Mouse (Mus musculus): Measurements from ENCODE around the gene Dedd2. TPM values are rescaled to one million over a fixed set of nuclear protein-coding genes. Genes with fewer than 3 reads are reported as not detected.
A peak's percentile ranks its signal among the peaks of the same experiment; 100 is the strongest.
"Not testable (repeated sequence)": the region's sequence is repeated elsewhere in the genome, so short reads cannot be mapped to it uniquely, and the experiment has no call there.

Dedd2 gene
- 15.1 and 15.2 TPM in 2 replicates for polyA plus RNA-seq (2015; fragmentation: Nextera tagmentation; extraction: Ambion mirVana)

- H3K4me2 ChIP-seq, result peak within 1 kb of the TSS; percentile 87
These were observed at the start of gene Dedd2 for GRCm38 (mm10) chr7:25220457-25221101. Gene Dedd2, minus strand, starts transcription at chr7:25220615.

GRCm38 (mm10) chr7:25269545-25270271 is 49.3 kb upstream of the Dedd2 start:
- ATAC-seq (ENCODE audit: insufficient read depth, low FRiP score, low read depth), result no peak
- peak overlapping the region; percentile 84; the same call in 1 of the 2 replicates for H3K27ac ChIP-seq
- peak overlapping the region; percentile 74 for H3K4me3 ChIP-seq (replicated peaks)
- H3K9me3 ChIP-seq, result no peaks in the 10 kb centered on the region
- H3K27me3 ChIP-seq (replicated peaks), result no peaks in the 10 kb centered on the region
- peaks cover 19% of the 10 kb centered on the region for H3K36me3 ChIP-seq
- peak overlapping the region; percentile 82 for H3K4me2 ChIP-seq
- 80% methylated on average over 8 of the region's 8 CpGs for WGBS
- H3K9ac ChIP-seq, result peak overlapping the region; percentile 55; the same call in 1 of the 2 replicates
- H3K4me1 ChIP-seq, result peaks cover 39% of the 10 kb centered on the region

More at GRCm38 (mm10) chr7:25220457-25221101, at the start of gene Dedd2:
- no peak for ATAC-seq (ENCODE audit: insufficient read depth, low FRiP score, low read depth)
- Histone ChIP-seq H3K27me3 (replicated peaks) (no peaks in the 10 kb centered on the region), H3K9ac (peak within 1 kb of the TSS; percentile 71), H3K36me3 (peaks cover 14% of the 10 kb centered on the region), H3K4me3 (replicated peaks) (peak within 1 kb of the TSS; percentile 86), H3K9me3 (no peaks in the 10 kb centered on the region), H3K27ac (peak within 1 kb of the TSS; percentile 95), H3K4me1 (peaks cover 42% of the 10 kb centered on the region)
- WGBS, result 4% methylated on average over 20 of the region's 20 CpGs

- WGBS, result 34% methylated on average over 4 of the region's 4 CpGs
- peak overlapping the region; percentile 55 for H3K9ac ChIP-seq
- peaks cover 19% of the 10 kb centered on the region for H3K36me3 ChIP-seq
- peak overlapping the region; percentile 84 for H3K27ac ChIP-seq
- H3K4me3 ChIP-seq (replicated peaks), result peak overlapping the region; percentile 74
- H3K4me2 ChIP-seq, result peak overlapping the region; percentile 82
- H3K4me1 ChIP-seq, result peaks cover 32% of the 10 kb centered on the region
- H3K9me3 ChIP-seq, result no peaks in the 10 kb centered on the region
- no peak for ATAC-seq (ENCODE audit: insufficient read depth, low FRiP score, low read depth)
- H3K27me3 ChIP-seq (replicated peaks), result no peaks in the 10 kb centered on the region
These were observed 48.6 kb upstream of the Dedd2 start for GRCm38 (mm10) chr7:25269029-25269428.

GRCm38 (mm10) chr7:25268588-25268987 is 48.2 kb upstream of the Dedd2 start:
- Histone ChIP-seq H3K9ac (peak overlapping the region; percentile 55), H3K27me3 (replicated peaks) (no peaks in the 10 kb centered on the region), H3K4me2 (peak overlapping the region; percentile 82), H3K9me3 (no peaks in the 10 kb centered on the region), H3K27ac (peak overlapping the region; percentile 84), H3K4me1 (peaks cover 31% of the 10 kb centered on the region), H3K4me3 (replicated peaks) (peak overlapping the region; percentile 74), H3K36me3 (peaks cover 15% of the 10 kb centered on the region)
- WGBS, result 1% methylated on average over 7 of the region's 7 CpGs
- no peak for ATAC-seq (ENCODE audit: insufficient read depth, low FRiP score, low read depth)

- Histone ChIP-seq H3K36me3 (peaks cover 8% of the 10 kb centered on the region), H3K4me2 (peak overlapping the region; percentile 82), H3K27me3 (replicated peaks) (no peaks in the 10 kb centered on the region), H3K4me1 (peaks cover 26% of the 10 kb centered on the region), H3K9ac (peak overlapping the region; percentile 55; the same call in 1 of the 2 replicates), H3K9me3 (no peaks in the 10 kb centered on the region), H3K27ac (peak overlapping the region; percentile 91), H3K4me3 (replicated peaks) (peak overlapping the region; percentile 74)
- ATAC-seq (ENCODE audit: insufficient read depth, low FRiP score, low read depth), result peak; percentile 95
- WGBS, result under 1% methylated on average over 33 of the region's 33 CpGs
These were observed 47.5 kb upstream of the Dedd2 start for GRCm38 (mm10) chr7:25267751-25268463.

GRCm38 (mm10) chr7:25267301-25267750 is 46.9 kb upstream of the Dedd2 start, which contains the start of gene Cic:
Gene Cic, plus strand, starts transcription at chr7:25267704.
- Histone ChIP-seq H3K4me1 (peaks cover 26% of the 10 kb centered on the region), H3K27ac (peak within 1 kb of the TSS; percentile 91), H3K4me2 (peak within 1 kb of the TSS; percentile 82), H3K27me3 (replicated peaks) (no peaks in the 10 kb centered on the region), H3K9me3 (no peaks in the 10 kb centered on the region), H3K9ac (peak within 1 kb of the TSS; percentile 55), H3K36me3 (peaks cover 3% of the 10 kb centered on the region; the same call in 1 of the 2 replicates), H3K4me3 (replicated peaks) (peak within 1 kb of the TSS; percentile 74)
- ATAC-seq (ENCODE audit: insufficient read depth, low FRiP score, low read depth), result peak; percentile 82
- under 1% methylated on average over 29 of the region's 29 CpGs for WGBS

- Histone ChIP-seq H3K9ac (no peak overlapping the region), H3K27me3 (replicated peaks) (no peaks in the 10 kb centered on the region), H3K9me3 (no peaks in the 10 kb centered on the region), H3K27ac (no peak overlapping the region), H3K36me3 (no peaks in the 10 kb centered on the region), H3K4me1 (peaks cover 26% of the 10 kb centered on the region), H3K4me3 (replicated peaks) (no peak overlapping the region; the same call in 1 of the 2 replicates), H3K4me2 (peak overlapping the region; percentile 72; the same call in 1 of the 2 replicates)
- WGBS, result 82% methylated on average over 8 of the region's 8 CpGs
- no peak for ATAC-seq (ENCODE audit: insufficient read depth, low FRiP score, low read depth)
These were observed 46.0 kb upstream of the Dedd2 start for GRCm38 (mm10) chr7:25266180-25266962.

- 84% methylated on average over 5 of the region's 5 CpGs for WGBS
- H3K36me3 ChIP-seq, result not testable (repeated sequence)
These were observed 45.3 kb upstream of the Dedd2 start for GRCm38 (mm10) chr7:25265743-25266142.

GRCm38 (mm10) chr7:25263968-25264870 is 43.8 kb upstream of the Dedd2 start:
- no peak overlapping the region for H3K4me3 ChIP-seq (replicated peaks)
- WGBS, result 31% methylated on average over 17 of the region's 17 CpGs

More at GRCm38 (mm10) chr7:25265743-25266142, 45.3 kb upstream of the Dedd2 start:
- H3K9me3 ChIP-seq; H3K27me3 ChIP-seq (replicated peaks); H3K9ac ChIP-seq; ATAC-seq (ENCODE audit: insufficient read depth, low FRiP score, low read depth); H3K4me2 ChIP-seq; H3K4me3 ChIP-seq (replicated peaks); H3K27ac ChIP-seq: not testable (repeated sequence)
- H3K4me1 ChIP-seq, result peaks cover 26% of the 10 kb centered on the region

GRCm38 (mm10) chr7:25261896-25262295 is 41.5 kb upstream of the Dedd2 start:
- Histone ChIP-seq H3K4me3 (replicated peaks) (no peak overlapping the region), H3K36me3 (no peaks in the 10 kb centered on the region), H3K4me1 (peaks cover 4% of the 10 kb centered on the region; the same call in 1 of the 2 replicates), H3K9me3 (no peaks in the 10 kb centered on the region), H3K27ac (no peak overlapping the region), H3K27me3 (replicated peaks) (no peaks in the 10 kb centered on the region), H3K9ac (no peak overlapping the region), H3K4me2 (no peak overlapping the region)
- 75% methylated on average over 1 of the region's 1 CpGs for WGBS
- ATAC-seq (ENCODE audit: insufficient read depth, low FRiP score, low read depth), result no peak

More at GRCm38 (mm10) chr7:25263968-25264870, 43.8 kb upstream of the Dedd2 start:
- H3K9ac ChIP-seq, result no peak overlapping the region
- H3K27me3 ChIP-seq (replicated peaks), result no peaks in the 10 kb centered on the region
- ATAC-seq (ENCODE audit: insufficient read depth, low FRiP score, low read depth), result no peak
- H3K36me3 ChIP-seq, result no peaks in the 10 kb centered on the region
- H3K9me3 ChIP-seq, result no peaks in the 10 kb centered on the region
- no peak overlapping the region for H3K4me2 ChIP-seq
- H3K27ac ChIP-seq, result no peak overlapping the region
- peaks cover 13% of the 10 kb centered on the region for H3K4me1 ChIP-seq
